Mouse (Mus musculus) thymus, postnatal 14 days (tissue): Measurements from ENCODE around the gene Rbm7.
"Not testable (repeated sequence)": the region's sequence is repeated elsewhere in the genome, so short reads cannot be mapped to it uniquely, and the experiment has no call there.

Source experiments
- DNase-seq: peaks from one replicate; pipeline ENCODE4 v3.0.0; 2021

The Rbm7 gene

GRCm38 (mm10) chr9:48480411-48481213 is 14.5 kb downstream of the Rbm7 start, which contains the start of gene Rexo2:
TSS of gene Rexo2 (minus strand) at chr9:48480623.
- DNase-seq = peak; percentile 96

DNA sequence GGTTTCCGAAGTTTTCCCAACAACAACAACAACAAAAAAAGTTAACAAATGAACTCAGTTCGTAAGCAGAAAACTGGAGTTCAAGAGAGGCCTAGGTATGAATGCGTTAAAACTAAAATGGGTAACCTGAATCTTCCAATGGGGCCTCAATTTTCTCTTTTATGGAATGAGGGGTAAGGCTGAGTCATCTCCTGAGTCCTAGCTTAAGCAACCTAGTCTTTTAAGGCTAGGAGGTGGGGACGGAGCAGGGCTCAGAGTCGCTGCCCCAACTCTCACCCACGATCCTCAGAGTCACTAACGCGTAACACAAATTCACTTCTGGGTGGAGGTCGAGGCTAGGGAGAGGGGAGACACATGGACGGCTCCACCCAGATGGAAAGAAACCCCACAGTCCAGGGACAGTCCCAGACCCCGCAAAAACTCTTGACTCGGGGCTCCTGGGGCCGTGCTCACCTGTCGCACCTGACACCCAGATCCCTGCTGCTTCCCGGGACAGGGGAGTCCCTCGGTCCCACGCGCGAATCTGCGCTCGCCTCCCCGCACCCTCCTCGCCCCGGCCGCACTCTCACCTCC is 15.2 kb downstream of the Rbm7 start:
- DNase-seq = no peak

DNA sequence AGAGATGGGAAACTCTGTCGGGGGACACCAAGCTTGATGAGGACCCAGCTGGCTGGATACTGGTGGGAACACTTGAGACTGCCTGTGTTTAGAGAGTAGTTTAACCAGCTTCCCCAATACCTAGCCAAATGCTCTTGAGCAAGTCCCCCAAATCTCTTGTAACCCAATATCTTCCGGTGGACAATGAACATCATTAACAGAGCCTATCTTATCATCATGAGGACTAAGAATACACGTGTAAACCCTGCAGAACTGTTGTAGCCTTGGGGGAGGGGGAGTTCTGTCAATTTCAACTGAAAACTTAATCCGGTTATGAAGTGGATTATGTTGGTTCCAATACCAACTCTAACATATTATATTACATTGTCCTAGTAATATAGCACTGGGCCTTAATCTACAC is 16.3 kb downstream of the Rbm7 start:
- no peak for DNase-seq

DNA sequence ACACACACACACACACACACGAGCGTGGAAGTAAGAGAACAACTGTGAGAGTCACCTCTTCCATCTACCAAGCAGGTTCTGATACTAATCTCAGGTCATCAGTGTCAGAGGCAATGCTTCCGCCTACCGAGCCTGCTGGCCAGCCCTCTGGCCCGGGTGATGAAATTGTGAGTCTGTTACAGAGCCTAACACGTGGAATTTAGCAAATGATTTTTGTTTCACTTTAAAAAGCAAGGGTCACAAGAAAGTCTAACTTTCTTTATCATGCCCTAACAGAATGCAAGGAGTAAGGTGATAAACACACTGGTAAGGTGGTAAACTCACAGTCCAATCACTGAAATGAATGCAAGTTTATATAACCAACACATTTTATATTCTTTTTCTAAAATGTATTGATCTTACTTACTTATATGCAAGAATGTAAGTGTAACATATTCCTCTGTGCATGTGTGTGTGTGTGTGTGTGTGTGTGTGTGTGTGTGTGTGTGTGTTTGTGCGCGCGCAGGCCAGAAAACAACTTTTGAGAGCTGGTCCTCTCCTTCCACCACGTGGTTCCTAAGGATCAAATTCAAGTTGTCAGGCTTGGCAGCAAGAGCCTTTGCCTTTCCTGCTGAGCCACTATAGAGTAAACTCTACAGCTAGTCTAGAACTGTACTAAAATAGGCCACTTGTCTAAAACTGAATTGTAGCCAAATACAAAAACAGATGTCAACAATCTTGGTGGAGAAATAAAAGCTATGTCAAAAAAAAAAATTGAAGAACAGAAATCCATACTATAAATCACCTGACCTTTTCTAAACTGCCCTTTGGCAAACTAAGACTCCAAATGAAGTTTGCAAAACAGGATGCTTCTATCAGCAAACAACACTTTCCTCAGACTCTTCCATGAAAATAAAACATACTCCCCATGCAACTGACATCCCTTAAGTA is 18.6 kb downstream of the Rbm7 start:
- no peak for DNase-seq

- DNase-seq = no peak
Measured at GRCm38 (mm10) chr9:48474367-48474766, 20.7 kb downstream of the Rbm7 start.

GRCm38 (mm10) chr9:48473131-48473530 is 22.0 kb downstream of the Rbm7 start:
- no peak for DNase-seq

GRCm38 (mm10) chr9:48472441-48473025 is 22.6 kb downstream of the Rbm7 start:
- DNase-seq = no peak

GRCm38 (mm10) chr9:48467471-48467870 is 27.6 kb downstream of the Rbm7 start:
- DNase-seq = not testable (repeated sequence)

DNA sequence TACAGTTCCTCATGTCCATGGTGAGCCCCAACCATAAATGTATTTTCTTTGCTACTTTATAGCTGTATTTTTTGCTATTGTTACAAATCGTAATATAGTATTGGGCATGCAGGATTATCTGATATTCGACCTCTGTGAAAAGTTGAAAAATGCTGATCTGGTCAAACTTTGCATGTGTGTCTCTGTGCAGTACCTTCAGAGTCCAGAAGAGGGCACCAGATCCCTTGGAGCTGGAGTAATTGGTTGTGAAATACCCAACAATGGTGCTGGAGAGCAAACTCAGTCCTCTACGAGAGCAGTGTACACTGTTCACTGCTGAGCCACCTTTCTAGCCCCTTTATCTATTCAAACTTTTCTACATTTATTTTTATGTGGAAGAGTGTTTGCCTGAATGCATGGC is 28.3 kb downstream of the Rbm7 start:
- DNase-seq = peak; percentile 70

- peak; percentile 13 for DNase-seq
Measured at GRCm38 (mm10) chr9:48465671-48466070, 29.4 kb downstream of the Rbm7 start.

DNA sequence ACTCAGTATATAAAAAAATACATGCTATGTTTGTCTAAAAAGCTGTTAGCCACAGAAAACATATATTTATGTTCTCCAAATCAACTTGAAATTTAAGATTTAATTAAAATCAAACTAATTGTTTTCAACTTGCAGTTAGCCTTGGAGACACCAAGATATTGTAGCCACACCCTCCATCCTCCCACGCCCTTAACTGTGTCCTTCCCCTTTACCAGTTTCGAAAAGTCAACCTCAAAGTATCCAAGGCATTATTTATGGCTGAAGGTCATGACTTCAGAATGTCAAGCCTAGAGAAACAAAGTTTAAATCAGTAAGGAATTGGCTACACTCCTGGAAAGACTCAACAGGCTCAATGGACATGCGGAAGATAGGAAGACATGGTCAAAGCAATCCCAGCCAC is 33.6 kb downstream of the Rbm7 start:
- no peak for DNase-seq

- no peak for DNase-seq
Measured at GRCm38 (mm10) chr9:48460720-48461119, 34.4 kb downstream of the Rbm7 start.

DNA sequence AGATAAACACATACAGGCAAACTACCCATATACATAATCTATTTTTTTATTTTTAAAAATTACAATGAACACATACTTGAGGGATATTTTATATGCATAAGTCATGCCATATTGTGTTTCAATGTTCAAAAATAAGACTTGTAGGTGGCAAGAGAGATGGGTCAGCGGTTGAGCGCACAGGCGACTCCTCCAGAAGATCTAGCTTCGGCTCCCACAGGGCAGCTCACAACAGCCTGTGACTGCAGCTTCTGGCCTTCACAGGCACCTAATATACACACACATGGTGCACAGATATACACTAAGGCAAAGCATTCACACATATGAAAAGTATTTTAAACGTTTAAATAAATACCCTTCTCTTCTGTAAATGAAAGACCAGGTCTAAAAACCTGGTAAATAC is 35.7 kb downstream of the Rbm7 start:
- DNase-seq = no peak

DNA sequence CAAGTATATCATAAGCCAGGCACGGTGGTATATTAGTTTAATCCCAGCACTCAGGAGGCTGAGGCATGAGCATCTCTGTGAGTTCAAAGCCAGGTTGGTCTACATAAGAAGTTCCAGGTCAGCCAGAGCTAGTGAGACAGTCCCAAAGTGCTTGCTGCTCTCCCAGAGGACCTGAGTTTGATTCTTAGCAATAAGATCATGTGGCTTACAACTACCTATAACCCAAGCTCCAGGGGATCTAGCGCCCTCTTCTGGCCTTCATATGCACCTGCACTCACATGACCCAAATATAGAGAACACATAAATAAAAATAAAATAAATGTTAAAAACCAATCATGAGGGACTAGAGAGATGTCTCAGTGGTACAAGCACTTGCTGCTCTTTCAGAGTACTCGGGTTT is 36.2 kb downstream of the Rbm7 start:
- peak; percentile 18 for DNase-seq

DNA sequence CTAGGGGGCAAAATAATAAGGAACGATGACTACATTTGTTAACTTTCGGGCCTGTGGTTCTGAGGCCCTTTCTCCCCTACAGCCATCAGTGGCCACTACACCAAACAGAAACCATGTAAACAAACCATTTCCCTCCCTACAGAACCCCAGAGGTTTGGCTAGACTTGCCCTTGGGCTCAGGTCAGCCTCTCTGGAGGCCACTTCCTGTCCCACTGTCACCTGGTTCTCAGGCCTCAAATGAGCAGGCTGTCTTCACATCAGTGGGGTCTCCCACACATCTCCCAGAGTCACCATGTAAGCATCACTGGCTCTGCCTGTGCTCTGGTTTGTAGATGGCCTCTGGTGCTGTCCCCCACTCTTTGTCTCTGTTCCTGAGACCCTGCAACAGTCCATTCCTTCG is 39.1 kb downstream of the Rbm7 start:
- DNase-seq = no peak

GRCm38 (mm10) chr9:48450066-48450465 is 45.0 kb downstream of the Rbm7 start:
- peak; percentile 24 for DNase-seq

DNA sequence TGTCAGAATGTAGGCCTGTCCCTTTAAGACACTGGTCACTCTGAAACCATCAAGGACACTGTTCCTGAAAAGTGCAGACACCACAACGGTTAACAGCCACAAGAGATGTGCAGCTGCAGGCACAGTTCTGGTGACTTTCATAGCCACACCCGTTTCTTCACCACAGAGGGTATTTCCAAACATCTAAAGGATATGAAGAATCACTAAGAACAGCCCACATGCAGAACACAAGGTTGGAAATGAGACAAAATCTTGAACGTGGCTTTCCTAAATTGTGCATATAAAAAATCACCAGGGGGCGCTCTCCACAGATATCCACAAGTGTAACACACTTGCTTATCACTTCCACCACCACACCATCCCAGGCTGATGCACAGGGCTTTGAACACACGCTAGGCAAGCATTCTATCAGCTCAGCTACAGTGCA is 47.3 kb downstream of the Rbm7 start:
- peak; percentile 53 for DNase-seq

GRCm38 (mm10) chr9:48444821-48445220 is 50.3 kb downstream of the Rbm7 start:
- no peak for DNase-seq

DNA sequence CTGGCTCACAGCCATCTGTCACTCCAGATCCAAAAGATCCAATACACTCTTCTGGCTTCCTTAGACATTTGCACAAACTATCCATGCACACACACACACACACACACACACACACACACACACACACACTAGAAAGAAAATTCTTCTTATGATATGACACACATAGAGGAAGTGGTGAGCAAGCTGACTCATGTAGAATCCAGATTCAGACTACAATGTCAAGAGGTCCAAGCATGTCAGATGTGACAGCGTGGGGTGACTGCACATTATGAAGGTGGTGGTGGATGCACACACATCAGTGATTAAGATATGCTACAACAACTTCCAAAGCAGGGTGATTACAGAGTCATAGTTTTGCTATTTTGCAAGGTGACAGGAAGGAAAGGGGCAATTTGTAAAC is 51.2 kb downstream of the Rbm7 start:
- DNase-seq = no peak
